Mouse (Mus musculus) brown adipose tissue, adult 24 weeks (tissue): ENCODE measurements around the gene 5031439G07Rik. TPM values are rescaled to one million over a fixed set of nuclear protein-coding genes. Genes with fewer than 3 reads are reported as not detected.

Experiments
- H3K27ac ChIP-seq: fragments of 200-500 bp; replicated peaks from 2 replicates; pipeline ENCODE4 v1.5.1; 2012; ENCODE audit warnings: low read depth, mild to moderate bottlenecking, low read length
- H3K4me1 ChIP-seq: fragments of 200-500 bp; 2 replicates; pipeline ENCODE4 v1.6.1; 2012; ENCODE audit warnings: low read length, mixed read lengths; ENCODE audit not compliant: control insufficient read depth, insufficient read depth, insufficient read length
- H3K4me3 ChIP-seq: fragments of 200-500 bp; 2 replicates; pipeline ENCODE4 v1.5.1; 2012; ENCODE audit warnings: low read depth, mild to moderate bottlenecking, low read length, moderate library complexity; ENCODE audit not compliant: insufficient read depth
- polyA plus RNA-seq: library from polyadenylated mRNA; stranded (reverse); fragments of >200 nt; gene quantifications from 2 replicates; pipeline ENCODE4 v1.2.4, GENCODE M21; 2012; ENCODE audit not compliant: missing spikeins, insufficient read depth, insufficient read length

Gene 5031439G07Rik
- polyA plus RNA-seq, 1 experiment: 16.3 TPM

DNA sequence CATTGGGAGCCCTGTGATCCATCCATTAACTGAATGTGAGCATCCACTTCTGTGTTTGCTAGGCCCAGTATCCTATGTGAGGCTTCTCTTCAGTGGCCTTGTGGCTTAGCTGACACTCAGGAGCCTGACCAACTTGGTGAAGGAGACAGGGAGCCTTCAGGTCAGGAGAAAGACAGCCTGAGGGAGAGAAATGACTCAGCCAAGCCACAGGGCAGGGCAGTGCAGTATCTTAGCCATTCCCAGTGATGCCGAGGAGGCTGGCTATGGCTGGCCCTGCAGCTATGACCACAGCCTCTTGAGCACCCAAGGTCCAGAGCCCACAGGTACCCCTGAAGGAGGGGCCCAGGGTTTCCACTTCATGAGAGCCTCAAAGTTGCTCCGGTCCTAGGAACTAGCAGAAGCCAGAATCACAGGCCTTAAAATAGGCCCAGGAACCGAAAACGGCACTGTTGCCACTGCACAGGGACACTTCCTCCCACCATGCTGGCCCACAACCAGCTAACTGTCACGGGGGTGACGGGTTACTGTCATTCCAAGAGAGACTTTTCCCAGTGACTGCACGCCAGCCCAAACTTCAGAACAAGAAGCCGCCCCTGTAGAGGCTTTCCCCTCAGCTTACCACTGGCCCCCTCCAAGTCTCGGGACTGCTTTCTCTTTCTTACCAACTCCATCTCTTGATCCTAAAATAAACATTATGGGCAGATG is 6.6 kb downstream of the 5031439G07Rik start:
- peaks cover 10% of the 10 kb centered on the region for H3K4me1 ChIP-seq
- peak overlapping the region; percentile 45; the same call in 1 of the 2 replicates for H3K27ac ChIP-seq
- H3K4me3 ChIP-seq: no peak overlapping the region

DNA sequence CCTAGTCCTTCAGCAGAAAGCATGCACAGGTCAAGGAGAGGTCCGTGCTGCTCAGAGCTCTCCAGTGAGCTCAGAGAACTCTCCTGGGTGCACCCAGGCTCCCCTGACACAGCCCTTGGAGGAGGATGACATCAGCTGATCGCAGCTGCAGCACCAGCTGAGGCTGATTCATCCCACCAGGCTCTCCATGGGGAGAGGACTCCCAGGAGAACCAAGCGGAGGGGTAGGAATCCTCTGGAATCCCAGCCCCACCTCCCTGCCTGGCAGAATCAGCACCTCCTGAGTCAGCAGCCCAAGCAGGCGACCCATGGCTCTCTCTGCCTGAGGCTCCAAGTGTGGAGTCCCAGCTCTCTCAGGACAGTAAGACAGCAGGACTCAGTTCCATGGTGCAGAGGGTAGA is 12.6 kb downstream of the 5031439G07Rik start:
- peaks cover 11% of the 10 kb centered on the region for H3K4me1 ChIP-seq
- no peak overlapping the region for H3K4me3 ChIP-seq
- no peak overlapping the region for H3K27ac ChIP-seq

DNA sequence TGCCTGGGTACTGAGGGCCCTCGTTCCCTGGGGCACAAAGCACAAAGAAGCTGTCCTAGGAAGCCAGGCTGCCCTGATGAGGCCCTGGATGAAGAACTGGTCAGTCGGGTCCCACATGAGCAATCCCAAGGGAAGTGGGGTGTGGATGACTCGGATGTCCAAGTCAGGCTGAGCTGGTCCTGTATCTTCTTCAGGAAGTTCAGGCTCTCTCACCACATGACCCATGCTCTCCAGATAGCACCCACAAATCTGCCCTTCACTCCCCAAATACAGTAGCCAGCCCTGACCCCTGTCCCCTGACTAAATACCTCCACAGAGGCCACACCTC is 14.8 kb downstream of the 5031439G07Rik start:
- Histone ChIP-seq H3K4me3 (no peak overlapping the region), H3K27ac (no peak overlapping the region), H3K4me1 (peaks cover 11% of the 10 kb centered on the region)

DNA sequence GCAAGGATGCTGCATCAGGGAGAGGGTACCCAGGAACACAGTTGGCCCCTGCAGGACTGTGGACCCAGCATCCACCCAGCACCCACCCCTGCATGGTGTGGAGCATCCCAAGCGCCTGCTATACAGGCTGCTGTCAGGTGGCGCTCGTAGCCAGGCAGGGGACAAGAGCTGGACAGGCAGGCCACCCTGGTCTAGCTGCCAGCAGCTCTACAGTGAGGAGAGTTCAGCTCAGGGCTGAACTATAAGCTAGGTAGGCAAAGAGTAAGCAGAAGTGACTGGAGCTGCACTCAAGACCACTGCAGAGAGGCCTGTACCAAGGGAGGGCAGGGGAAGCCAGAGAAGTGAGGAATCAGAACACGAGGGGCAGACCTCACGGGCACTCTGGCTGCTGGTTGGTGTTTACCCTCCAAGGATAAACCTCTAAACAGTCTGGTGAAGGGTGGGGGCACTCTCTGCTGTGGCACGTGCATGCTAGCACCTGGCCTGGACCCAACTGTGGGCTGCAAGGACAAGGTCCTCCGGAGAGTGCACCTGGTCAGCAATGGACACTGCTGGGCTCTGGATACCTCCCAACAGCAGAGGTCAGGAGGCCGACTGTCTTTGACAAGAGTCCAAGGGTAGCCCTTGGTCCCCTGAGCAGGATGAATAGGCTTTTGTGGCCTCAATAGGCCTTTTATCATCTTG is 15.3 kb downstream of the 5031439G07Rik start:
- Histone ChIP-seq H3K4me1 (peaks cover 11% of the 10 kb centered on the region), H3K4me3 (no peak overlapping the region), H3K27ac (no peak overlapping the region)

DNA sequence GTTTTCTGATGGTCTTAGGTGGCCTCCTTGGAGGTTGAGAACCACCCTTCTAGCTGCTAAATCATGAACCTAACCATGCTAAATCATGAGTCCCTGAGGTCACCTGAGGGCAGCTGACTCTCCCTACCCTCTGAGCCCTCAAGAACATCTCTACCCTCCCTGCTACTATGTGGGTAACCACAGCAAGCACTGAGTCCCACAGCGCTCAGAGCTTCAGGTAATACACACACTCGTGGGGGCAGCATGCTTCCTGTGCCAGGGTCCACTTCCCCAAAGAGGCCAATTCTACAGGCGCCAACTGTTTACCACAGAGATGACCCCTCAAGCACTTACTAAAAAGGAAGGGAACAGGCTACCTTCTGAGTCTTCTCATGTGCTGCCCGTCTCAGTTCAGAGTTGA is 19.8 kb downstream of the 5031439G07Rik start:
- Histone ChIP-seq H3K27ac (no peak overlapping the region), H3K4me3 (no peak overlapping the region)

DNA sequence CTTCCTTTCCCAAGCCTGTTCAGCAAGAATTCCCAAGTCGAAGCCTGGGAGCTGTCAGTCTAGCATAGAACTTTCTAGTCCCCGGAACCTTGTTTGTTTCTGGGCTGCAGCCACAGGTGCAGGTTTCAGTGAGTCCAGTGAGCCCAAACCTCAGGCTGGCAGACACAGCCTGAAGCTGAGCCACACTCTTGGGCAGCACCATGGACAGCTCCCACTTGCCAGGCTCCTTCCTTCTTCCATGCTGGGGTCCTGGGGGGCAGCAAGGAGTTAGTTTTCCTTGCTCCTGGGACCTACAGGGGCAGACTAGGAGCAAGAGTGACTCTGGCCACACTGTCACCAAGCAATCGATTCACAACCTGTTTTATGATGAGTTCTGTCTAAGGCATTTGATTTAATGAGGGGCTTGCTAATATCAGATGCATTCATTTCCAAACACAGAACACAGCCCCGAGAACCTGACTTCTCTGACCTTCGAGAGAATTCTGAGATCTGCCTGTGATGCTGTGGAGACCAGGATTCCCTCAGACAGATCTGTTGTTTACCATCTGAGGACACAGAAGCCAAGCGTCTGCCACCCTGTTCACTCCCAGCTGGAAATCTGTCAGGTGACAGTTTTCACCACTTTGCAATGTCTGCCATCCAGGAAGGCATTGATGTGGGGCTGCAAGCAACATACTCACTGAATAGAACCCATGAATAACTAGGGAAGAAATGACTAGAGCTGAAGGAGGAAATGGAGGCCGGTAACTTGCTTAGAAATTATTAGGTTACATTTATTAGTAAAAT is 22.6 kb downstream of the 5031439G07Rik start:
- Histone ChIP-seq H3K4me3 (no peak overlapping the region), H3K4me1 (no peaks in the 10 kb centered on the region), H3K27ac (no peak overlapping the region)

More for the DNA sequence above, 19.8 kb downstream of the 5031439G07Rik start:
- H3K4me1 ChIP-seq: no peaks in the 10 kb centered on the region

DNA sequence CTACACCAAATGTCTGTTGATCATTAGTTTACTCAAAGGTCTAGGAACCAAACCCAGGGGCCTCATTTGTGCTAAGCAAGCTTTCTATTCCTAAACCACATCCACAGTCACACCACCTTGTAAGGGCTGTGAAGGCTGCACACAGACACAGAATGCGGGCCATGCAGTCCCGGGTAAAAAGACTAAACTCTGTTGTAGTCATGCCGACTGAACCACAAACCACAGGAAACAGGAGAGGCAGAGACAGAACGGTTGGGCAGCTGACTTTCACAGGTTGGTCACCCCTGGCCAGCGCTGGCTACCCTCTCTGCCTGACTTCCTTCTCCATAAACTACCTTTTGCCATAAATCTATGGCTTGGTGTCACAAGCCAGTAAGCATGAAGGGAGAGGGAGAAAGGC is 23.6 kb downstream of the 5031439G07Rik start:
- H3K27ac ChIP-seq: no peak overlapping the region
- H3K4me1 ChIP-seq: no peaks in the 10 kb centered on the region
- no peak overlapping the region for H3K4me3 ChIP-seq

DNA sequence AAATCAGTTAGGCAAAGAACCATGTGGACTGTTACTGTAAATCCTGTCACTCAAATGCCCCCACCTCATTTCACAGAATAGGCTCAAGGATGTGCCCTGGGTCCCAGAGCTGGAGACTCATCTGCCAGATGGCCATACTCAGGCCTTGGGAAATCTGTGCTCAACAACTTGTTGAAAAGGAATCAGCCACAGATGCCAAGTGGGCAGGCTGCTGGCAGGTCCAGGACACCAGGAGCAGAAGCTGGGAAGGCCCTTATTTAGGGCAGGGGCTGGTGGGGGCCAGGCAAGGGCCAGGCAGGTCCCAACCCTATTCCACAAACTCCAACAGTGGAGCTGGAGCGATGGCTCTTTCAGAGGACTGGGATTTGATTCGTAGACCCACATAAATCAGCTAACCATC is 25.8 kb downstream of the 5031439G07Rik start:
- no peak overlapping the region for H3K27ac ChIP-seq
- no peak overlapping the region for H3K4me3 ChIP-seq
- H3K4me1 ChIP-seq: no peaks in the 10 kb centered on the region

DNA sequence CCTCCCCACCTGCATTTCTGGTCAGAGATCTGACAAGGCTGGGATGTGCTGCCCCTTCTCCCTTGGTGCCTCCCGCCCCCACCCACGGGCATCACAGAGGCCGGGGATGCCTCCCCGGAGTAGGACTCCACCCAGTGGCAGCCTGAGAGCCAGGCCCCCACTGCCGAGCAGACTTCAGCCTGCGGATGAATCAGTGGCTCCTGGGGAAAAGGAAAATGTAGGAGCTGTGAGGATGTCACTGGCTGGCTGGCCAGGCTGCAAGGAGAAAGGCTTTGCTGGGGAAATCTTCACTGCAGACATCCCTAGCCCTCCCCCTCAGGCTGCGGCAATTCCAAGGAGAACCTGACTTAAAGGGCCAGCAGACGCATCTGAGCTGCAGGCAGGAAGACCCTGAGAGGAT is 27.7 kb downstream of the 5031439G07Rik start:
- no peak overlapping the region for H3K27ac ChIP-seq
- H3K4me3 ChIP-seq: no peak overlapping the region
- no peaks in the 10 kb centered on the region for H3K4me1 ChIP-seq

DNA sequence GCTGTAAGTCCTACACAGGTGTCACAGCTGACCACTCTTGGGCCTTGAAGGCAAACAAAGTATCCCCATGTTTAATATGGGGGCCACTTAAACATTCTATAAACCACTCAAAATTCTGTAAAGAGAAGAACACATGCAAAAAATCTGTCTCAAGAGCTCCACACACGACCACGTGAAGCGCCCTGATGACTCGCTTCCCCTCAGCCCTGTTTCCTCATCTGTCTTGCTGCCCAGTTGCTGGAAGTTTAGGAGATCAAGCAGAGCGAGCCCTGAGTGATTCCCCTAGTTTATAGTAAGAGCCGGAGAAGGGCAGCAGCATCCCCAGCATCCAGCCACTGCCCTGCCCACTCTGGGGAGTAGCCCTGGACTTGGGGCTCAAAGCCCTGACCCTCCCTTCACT is 28.5 kb downstream of the 5031439G07Rik start:
- no peaks in the 10 kb centered on the region for H3K4me1 ChIP-seq
- H3K27ac ChIP-seq: no peak overlapping the region
- H3K4me3 ChIP-seq: no peak overlapping the region

DNA sequence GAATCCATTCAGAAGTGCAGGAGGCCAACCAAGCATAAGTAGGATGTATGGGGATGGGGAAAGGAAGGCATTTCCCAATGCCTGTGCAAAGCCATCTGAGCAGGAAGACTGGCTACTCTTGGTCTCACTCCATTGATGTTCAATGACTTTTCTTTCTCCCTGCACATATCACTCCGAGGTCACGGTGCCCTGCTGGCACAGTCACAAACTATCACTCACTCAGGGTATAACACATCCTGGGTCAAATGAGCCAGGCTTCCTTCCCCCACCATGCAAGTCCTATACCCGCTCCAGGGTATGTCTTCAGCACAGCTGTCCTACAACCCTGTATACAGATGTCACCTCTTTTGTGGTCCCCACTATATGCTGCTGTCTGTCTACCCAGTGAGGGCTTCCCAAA is 30.0 kb downstream of the 5031439G07Rik start:
- Histone ChIP-seq H3K4me1 (no peaks in the 10 kb centered on the region), H3K27ac (no peak overlapping the region), H3K4me3 (no peak overlapping the region)

DNA sequence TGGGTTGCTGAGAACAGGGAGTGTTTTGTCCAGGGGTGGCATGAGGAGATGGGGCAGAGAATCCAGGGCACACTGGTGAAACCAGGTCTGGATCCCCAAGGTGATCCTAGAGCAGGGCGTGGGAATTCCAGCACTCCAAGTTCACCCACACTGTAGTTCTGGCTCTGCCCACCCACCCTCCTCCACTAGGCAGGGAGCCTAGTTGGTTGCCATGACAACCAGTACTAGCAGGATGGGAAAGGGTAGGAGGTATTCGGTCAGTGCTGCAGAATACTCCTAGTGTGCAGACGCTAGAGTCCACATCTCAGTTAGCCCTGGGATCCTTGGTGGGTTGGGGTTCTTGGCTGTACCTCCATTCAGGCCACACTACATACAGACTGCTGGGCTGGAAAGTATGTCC is 30.5 kb downstream of the 5031439G07Rik start:
- no peak overlapping the region for H3K4me3 ChIP-seq
- no peak overlapping the region for H3K27ac ChIP-seq

DNA sequence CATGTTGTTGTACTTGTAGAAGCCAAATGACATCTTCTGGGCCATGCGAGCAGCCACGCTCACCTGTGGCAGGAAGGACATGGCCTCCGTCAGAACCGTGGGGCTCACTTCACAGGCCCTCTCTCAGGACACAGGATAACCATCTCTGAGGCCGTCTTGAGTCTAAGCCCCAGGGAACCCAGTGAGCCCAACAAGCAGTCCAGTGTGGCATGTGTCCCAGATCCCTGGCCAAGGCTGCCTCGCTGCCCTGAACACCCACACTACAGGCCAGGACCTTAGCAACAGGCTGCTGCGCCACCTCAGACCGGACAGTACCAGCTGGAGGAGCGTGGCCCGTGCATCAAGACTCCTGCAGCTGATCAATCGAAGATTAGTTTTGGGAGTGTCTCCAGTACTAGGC is 35.1 kb downstream of the 5031439G07Rik start:
- Histone ChIP-seq H3K4me3 (no peak overlapping the region), H3K27ac (no peak overlapping the region), H3K4me1 (no peaks in the 10 kb centered on the region)

More for the DNA sequence above, 30.5 kb downstream of the 5031439G07Rik start:
- no peaks in the 10 kb centered on the region for H3K4me1 ChIP-seq

DNA sequence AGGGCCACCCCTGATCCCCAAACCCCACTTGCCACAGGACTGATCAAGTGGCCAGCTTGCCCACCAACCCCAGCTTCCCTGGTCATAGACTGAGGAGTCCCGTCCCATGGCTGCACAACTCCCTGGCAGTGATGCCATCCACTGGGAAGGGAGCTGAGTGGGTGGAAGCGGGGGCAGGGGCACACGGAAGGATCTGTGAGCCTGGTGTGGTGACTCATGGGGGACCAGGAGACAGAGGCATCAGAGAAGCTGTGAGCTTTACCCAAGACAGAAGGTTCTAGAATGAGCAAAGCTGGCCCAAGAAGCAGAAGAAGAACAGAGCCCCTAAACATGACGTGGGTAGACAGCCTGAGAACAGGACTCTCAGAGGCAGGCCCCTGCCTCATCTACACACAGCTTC is 38.3 kb downstream of the 5031439G07Rik start:
- no peaks in the 10 kb centered on the region for H3K4me1 ChIP-seq
- H3K27ac ChIP-seq: no peak overlapping the region
- no peak overlapping the region for H3K4me3 ChIP-seq

DNA sequence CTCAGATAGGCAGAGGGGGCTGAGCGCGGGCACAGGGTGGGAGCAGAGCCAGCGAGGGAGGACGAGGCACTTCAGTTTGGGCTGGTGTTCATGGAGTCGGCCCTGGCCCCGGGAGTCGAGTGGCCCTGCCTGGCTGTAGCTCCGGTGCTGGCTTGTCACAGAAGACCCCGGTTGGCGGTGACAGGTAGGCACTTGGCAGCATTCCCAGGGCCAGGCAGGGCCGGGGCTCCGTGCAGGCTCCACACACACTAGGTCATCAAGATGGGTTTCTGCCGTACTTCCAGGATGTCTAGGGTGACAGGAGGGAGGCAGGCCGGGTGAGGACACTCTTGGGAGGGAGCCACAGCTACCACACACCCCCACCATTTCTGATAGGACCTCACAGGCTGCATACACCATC is 39.4 kb downstream of the 5031439G07Rik start:
- Histone ChIP-seq H3K4me3 (no peak overlapping the region), H3K4me1 (no peaks in the 10 kb centered on the region), H3K27ac (no peak overlapping the region)
